Mouse (Mus musculus) layer of hippocampus, adult 2 months (tissue): ENCODE measurements at regions not wholly inside any gene's neighbourhood (a gene's known extent, or its start where the extent isn't known, plus 50 kb on each side); places are given as distances from the start of the nearest gene placed in this dataset.

Source experiments
- DNase-seq, 2 experiments: peaks; one replicate each; pipeline ENCODE4 v3.0.0; 2022; ENCODE audit warnings: low spot score in 2 of 2
- H3K27ac ChIP-seq: fragments of 200-600 bp; 2 replicates; pipeline ENCODE4 v1.8.1; 2022
- H3K4me3 ChIP-seq: fragments of 200-600 bp; 2 replicates; pipeline ENCODE4 v1.8.1; 2022; ENCODE audit warnings: mild to moderate bottlenecking
- CTCF ChIP-seq: fragments of 200-600 bp; conservative IDR thresholded peaks from 2 replicates; pipeline ENCODE4 v1.8.1; 2022; ENCODE audit warnings: antibody characterized with exemption, mild to moderate bottlenecking, moderate library complexity

GRCm38 (mm10) chr11:105507332-105507971 is 50.9 kb upstream of the March10 start:
- TF ChIP-seq CTCF = no peak
- H3K27ac ChIP-seq = peak overlapping the region; percentile 89
- no peak for DNase-seq
- no peak overlapping the region for H3K4me3 ChIP-seq
